Mouse (Mus musculus) midbrain, embryonic 11.5 days (tissue): ENCODE data around the gene Comp. TPM values are rescaled to one million over a fixed set of nuclear protein-coding genes. Genes with fewer than 3 reads are reported as not detected.

ENCODE experiments used
- ATAC-seq: fragments of 200-750 bp; cut with Nextera tagmentation; 2 replicates; pipeline ENCODE4 v1.8.0; 2017; ENCODE audit warnings: moderate TSS enrichment, moderate library complexity; ENCODE audit not compliant: low FRiP score
- DNase-seq: peaks from one replicate; pipeline ENCODE4 v3.0.0; 2015; ENCODE audit warnings: low spot score; ENCODE audit errors: missing footprints
- H3K27ac ChIP-seq: fragments of 300-500 bp; sonication (generic); 2 replicates; pipeline ENCODE4 v1.5.1; 2014; ENCODE audit warnings: low read depth, low read length
- H3K27me3 ChIP-seq: fragments of 300-500 bp; sonication (generic); 2 replicates; pipeline ENCODE4 v1.6.1; 2014; ENCODE audit warnings: mild to moderate bottlenecking, low read length, moderate library complexity, mixed read lengths; ENCODE audit not compliant: control insufficient read depth, insufficient read depth
- H3K36me3 ChIP-seq: fragments of 300-500 bp; sonication (generic); 2 replicates; pipeline ENCODE4 v1.6.1; 2014; ENCODE audit warnings: mild to moderate bottlenecking, low read length, moderate library complexity, mixed read lengths; ENCODE audit not compliant: control insufficient read depth, insufficient read depth
- H3K4me1 ChIP-seq: fragments of 300-500 bp; sonication (generic); 2 replicates; pipeline ENCODE4 v1.6.1; 2014; ENCODE audit warnings: low read length; ENCODE audit not compliant: control insufficient read depth, insufficient read depth
- H3K4me2 ChIP-seq: fragments of 300-500 bp; sonication (generic); 2 replicates; pipeline ENCODE4 v1.6.1; 2014; ENCODE audit warnings: mild to moderate bottlenecking, moderate library complexity
- H3K4me3 ChIP-seq: fragments of 300-500 bp; sonication (generic); 2 replicates; pipeline ENCODE4 v1.5.1; 2014; ENCODE audit warnings: low read depth, low read length
- H3K9ac ChIP-seq: fragments of 300-500 bp; sonication (generic); 2 replicates; pipeline ENCODE4 v1.6.1; 2014; ENCODE audit warnings: low read length
- H3K9me3 ChIP-seq: fragments of 300-500 bp; sonication (generic); 2 replicates; pipeline ENCODE4 v1.6.1; 2016; ENCODE audit warnings: low read length; ENCODE audit not compliant: control insufficient read depth
- WGBS: fragments of 180-500 bp; shearing (Covaris S2); extraction: QIAGEN DNeasy Blood & Tissue Kit; methylation state at CpG from one replicate; pipeline ENCODE4 v1.1.7; 2014; 5-methylcytosine and 5-hydroxymethylcytosine counted together
- polyA plus RNA-seq: library from polyadenylated mRNA; unstranded; fragments of >200 nt; fragmentation: Nextera tagmentation; extraction: Ambion mirVana; gene quantifications from 2 replicates; pipeline ENCODE4 v1.2.1, GENCODE M21; 2014

Gene Comp
- polyA plus RNA-seq: 0.21 TPM in 1 of 2 replicates, not detected in the other

- ATAC-seq (0 out of 2 replicates have a peak, but pooled peaks have one; percentile 6), DNase-seq (peak; percentile 91)
- no peak within 1 kb of the TSS for H3K9ac ChIP-seq
- H3K27me3 ChIP-seq: peaks cover 70% of the 10 kb centered on the region
- H3K27ac ChIP-seq: no peak within 1 kb of the TSS
- H3K4me1 ChIP-seq: peaks cover 8% of the 10 kb centered on the region
- H3K36me3 ChIP-seq: no peaks in the 10 kb centered on the region
- WGBS: 3% methylated on average over 47 of the region's 47 CpGs
- H3K4me2 ChIP-seq: peak within 1 kb of the TSS; percentile 27
- H3K9me3 ChIP-seq: no peaks in the 10 kb centered on the region
- H3K4me3 ChIP-seq: peak within 1 kb of the TSS; percentile 7
These were observed at the start of gene Comp for GRCm38 (mm10) chr8:70373397-70374317. Comp (plus strand) TSS chr8:70373558.

DNA sequence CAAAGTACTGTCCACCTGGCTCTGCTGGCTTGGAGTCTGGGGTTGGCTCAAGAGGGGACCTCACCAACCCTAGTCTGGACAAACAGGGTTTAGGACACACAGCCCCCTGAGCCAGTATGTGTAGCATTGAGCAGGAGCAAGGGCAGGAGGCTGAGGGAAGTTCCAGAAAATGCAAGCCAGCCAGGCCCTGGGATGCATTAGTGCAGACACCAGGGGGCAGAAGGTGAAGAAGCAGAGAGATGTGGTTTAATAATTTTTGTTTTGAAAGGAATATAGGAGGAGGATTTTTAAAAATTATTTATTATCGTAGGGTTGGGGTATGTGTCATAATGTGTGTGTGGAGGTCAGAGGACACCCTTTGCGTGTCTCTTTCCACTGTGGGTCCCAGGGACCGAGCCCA, 49.6 kb upstream of the Comp start:
- DNase-seq: no peak
- ATAC-seq: no peak
- no peak overlapping the region for H3K4me3 ChIP-seq
- H3K4me1 ChIP-seq: no peaks in the 10 kb centered on the region
- H3K27me3 ChIP-seq: no peaks in the 10 kb centered on the region
- WGBS: 90% methylated on average over 3 of the region's 3 CpGs
- H3K9me3 ChIP-seq: no peaks in the 10 kb centered on the region
- H3K36me3 ChIP-seq: peaks cover 2% of the 10 kb centered on the region; the same call in 1 of the 2 replicates
- no peak overlapping the region for H3K9ac ChIP-seq
- H3K27ac ChIP-seq: no peak overlapping the region
- H3K4me2 ChIP-seq: no peak overlapping the region

GRCm38 (mm10) chr8:70327512-70327911, 45.8 kb upstream of the Comp start:
- Histone ChIP-seq H3K9me3 (no peaks in the 10 kb centered on the region), H3K9ac (no peak overlapping the region), H3K4me3 (no peak overlapping the region), H3K4me2 (no peak overlapping the region), H3K36me3 (peaks cover 9% of the 10 kb centered on the region), H3K27ac (peak overlapping the region; percentile 59), H3K4me1 (peaks cover 27% of the 10 kb centered on the region), H3K27me3 (peaks cover 8% of the 10 kb centered on the region)
- no peak for ATAC-seq
- DNase-seq: no peak
- 94% methylated on average over 6 of the region's 6 CpGs for WGBS

GRCm38 (mm10) chr8:70329124-70329834, 44.1 kb upstream of the Comp start, which contains the start of gene Gdf1:
Gdf1 (plus strand) TSS chr8:70329817.
- Histone ChIP-seq H3K4me2 (peak within 1 kb of the TSS; percentile 32), H3K4me3 (no peak within 1 kb of the TSS), H3K9ac (peak within 1 kb of the TSS; percentile 44), H3K36me3 (peaks cover 26% of the 10 kb centered on the region), H3K27me3 (peaks cover 8% of the 10 kb centered on the region), H3K9me3 (no peaks in the 10 kb centered on the region), H3K4me1 (peaks cover 27% of the 10 kb centered on the region), H3K27ac (no peak within 1 kb of the TSS)
- ATAC-seq: 0 out of 2 replicates have a peak, but pooled peaks have one; percentile 23
- 17% methylated on average over 14 of the region's 14 CpGs for WGBS
- no peak for DNase-seq

DNA sequence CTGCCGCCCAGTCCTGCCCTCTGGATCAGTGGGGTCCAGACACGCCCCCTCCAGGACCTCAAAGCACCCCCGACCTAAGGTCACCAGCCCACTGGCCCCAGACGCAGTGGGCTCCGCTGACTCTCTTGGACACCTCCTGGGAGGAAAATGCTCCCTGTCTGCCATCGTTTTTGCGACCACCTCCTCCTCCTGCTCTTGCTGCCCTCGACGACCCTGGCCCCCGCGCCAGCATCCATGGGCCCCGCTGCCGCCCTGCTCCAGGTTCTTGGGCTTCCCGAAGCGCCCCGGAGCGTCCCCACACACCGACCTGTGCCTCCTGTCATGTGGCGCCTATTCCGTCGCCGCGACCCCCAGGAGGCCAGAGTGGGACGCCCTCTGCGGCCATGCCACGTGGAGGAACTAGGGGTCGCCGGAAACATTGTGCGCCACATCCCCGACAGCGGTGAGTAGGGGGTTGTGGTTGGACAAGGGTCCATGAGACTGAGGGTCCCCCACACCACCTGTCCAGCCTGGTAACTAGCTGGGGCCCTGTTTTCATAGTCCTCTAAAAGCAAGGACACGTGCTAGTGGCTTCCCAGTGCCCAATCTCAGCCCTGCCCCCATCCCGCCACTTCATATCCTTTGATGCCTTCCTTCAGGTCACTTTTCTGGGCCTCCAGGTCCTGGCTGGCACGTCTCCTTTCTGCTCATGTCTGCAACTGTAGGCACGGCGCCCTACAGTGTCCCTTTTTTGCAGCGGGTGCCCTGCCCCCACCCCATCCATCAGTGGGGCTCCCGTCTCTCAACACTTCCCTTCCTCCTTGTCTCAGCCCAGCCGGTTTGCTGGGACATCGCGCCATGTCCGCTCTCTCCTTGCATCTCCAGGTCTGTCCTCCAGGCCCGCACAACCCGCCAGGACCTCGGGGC, 43.3 kb upstream of the Comp start:
- Histone ChIP-seq H3K4me2 (peak overlapping the region; percentile 32), H3K27me3 (peaks cover 8% of the 10 kb centered on the region), H3K4me1 (peaks cover 27% of the 10 kb centered on the region), H3K27ac (no peak overlapping the region), H3K9ac (peak overlapping the region; percentile 44), H3K9me3 (no peaks in the 10 kb centered on the region), H3K4me3 (no peak overlapping the region), H3K36me3 (peaks cover 34% of the 10 kb centered on the region)
- ATAC-seq (peak; percentile 17), DNase-seq (peak; percentile 90)
- 2% methylated on average over 45 of the region's 45 CpGs for WGBS

GRCm38 (mm10) chr8:70330741-70331364, 42.5 kb upstream of the Comp start:
- peak; percentile 98 for DNase-seq
- no peak overlapping the region for H3K4me3 ChIP-seq
- H3K4me1 ChIP-seq: peaks cover 27% of the 10 kb centered on the region
- peak; percentile 84 for ATAC-seq
- WGBS: 23% methylated on average over 53 of the region's 53 CpGs
- peaks cover 8% of the 10 kb centered on the region for H3K27me3 ChIP-seq
- no peak overlapping the region for H3K27ac ChIP-seq
- peaks cover 42% of the 10 kb centered on the region for H3K36me3 ChIP-seq
- no peaks in the 10 kb centered on the region for H3K9me3 ChIP-seq
- peak overlapping the region; percentile 32 for H3K4me2 ChIP-seq
- H3K9ac ChIP-seq: no peak overlapping the region

DNA sequence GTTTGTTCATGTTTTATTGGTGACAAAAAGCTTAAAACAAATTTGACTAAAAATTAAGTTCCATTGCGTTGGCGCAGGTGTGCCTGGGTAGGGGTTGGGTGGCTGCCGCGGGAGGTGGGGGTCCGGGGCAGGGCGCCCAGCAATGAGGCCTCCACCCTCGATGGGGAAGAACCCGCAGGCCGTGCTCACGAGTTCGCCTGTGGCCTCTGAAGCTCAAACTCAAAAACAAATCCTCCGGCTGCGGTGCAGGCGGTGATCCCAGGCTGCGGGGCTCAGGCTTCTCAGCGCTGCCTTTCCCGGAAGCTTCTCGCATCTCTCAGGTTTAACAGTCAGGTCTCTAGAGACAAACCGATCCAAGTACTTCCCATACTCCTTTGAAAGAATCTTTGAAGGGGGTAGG, 41.8 kb upstream of the Comp start:
- H3K4me2 ChIP-seq: no peak overlapping the region
- H3K9ac ChIP-seq: 0 out of 2 replicates have a peak overlapping the region, but pooled peaks have one; percentile 27
- H3K36me3 ChIP-seq: peaks cover 45% of the 10 kb centered on the region

More for the DNA sequence above, 41.8 kb upstream of the Comp start:
- Histone ChIP-seq H3K27me3 (peaks cover 8% of the 10 kb centered on the region), H3K4me1 (peaks cover 27% of the 10 kb centered on the region), H3K4me3 (no peak overlapping the region), H3K9me3 (no peaks in the 10 kb centered on the region), H3K27ac (no peak overlapping the region)
- ATAC-seq: no peak
- WGBS: 65% methylated on average over 19 of the region's 19 CpGs
- no peak for DNase-seq
